Mouse (Mus musculus) brain, embryonic 18.5 days (tissue): ENCODE results near the gene Klhdc7a.

Experiments used
- DNase-seq: peaks from one replicate; pipeline ENCODE4 v3.0.0-alpha.2; 2012; ENCODE audit warnings: low read depth, low spot score

Klhdc7a gene

DNA sequence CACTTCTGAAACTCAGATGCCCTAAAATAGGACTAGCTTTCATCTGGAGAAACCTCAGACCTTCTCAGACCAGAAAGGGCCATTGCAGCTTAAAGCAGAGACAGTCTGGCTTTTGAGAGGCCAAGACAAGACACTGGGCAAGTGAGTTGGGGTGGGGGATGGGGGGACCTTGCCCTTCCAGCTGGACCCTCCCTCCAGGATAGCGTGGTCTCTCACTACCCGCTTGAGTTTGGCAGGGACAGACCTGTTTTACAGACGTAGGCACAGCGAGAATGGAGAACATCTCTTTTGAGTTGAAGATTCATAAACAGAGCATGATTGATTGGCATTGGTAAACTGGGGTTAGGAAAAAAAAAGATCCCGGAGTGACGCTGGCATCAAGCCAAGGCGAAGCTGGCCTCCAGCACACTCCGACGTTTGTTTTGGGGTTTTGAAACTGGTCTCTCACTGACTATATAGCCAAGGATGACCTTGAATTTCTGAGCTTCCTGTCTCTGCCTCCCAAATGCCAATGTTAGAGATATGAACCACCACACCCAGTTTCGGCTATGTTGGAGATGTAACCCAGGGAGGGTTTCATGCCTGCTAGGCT, 7.0 kb downstream of the Klhdc7a start:
- no peak for DNase-seq

DNA sequence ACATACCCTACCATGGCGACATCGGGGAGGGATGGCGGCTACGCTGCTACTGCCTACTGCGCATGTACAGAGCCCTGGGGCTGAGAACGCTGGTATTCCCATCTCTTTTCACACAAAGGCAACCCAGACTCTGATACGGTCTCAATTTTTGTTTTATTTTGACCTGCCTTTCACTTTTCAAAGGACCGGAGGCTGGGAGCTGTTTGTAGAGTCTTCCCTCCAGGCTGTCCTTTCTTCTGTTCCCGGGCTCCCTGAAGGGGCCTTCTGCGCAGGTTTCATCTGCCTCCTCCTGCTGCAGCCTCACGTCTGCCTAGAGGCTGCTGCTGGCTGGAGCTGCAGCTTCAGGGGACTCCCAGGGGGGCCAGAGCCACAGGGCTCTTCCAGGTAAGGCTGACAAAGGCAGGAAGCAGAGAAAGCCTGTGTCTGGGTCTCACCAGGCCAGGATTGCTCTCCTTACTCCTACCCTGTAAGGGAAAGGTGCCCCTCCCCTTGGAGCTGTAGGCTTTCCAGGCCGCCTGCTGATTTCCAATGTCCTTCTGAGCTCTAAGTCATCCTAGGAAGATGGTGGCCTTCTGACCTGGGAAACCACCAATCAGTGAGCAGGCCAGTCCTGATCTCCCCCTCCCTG, 7.6 kb downstream of the Klhdc7a start:
- DNase-seq: no peak

DNA sequence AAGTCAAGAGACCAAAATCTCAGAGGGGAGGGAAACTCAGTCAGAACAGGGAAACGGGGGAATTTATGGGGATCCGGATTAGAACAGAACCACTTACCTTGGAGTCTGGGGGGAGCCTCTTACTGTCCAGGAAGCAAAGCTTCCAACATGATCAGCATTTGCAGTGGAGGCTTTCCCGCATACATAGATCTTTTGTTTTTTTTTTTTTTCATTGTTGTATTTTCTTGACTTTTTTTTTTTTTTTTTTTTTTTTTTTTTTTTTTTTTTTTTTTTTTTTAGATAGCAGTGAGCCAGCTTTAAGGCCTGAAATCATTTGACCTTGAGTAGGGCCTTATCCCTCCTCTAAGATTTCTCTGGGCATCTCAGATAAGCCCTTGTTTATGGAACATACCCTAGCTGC, 8.6 kb downstream of the Klhdc7a start:
- no peak for DNase-seq

DNA sequence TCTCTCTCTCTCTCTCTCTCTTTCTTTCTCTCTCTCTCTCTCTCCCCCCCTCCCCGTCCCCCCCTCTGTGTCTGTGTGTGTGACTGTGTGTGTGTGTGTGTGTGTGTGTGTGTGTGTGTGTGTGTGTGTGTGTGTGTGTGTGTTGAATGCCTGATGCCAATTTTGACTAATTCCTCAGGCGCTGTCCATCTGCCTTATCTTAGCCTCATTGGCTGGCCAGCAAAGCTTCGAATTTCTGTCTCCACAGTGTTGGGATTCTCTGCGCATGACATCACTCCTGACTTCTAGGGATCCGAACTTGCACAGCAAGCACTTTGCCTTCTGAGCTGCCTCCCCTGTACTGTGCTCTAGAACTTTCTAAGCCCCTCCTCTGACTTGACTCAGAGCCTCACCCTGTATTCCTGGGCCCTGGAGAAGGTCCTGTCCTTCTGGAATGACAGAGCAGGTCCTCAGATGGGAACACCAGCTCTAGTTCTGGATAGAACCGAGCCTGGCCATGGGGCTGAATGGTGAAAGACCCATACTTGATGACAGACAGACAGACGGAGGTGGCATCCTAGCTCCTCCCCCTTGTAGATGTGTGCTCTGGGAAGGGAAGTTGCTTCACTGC, 16.8 kb downstream of the Klhdc7a start:
- DNase-seq: no peak

DNA sequence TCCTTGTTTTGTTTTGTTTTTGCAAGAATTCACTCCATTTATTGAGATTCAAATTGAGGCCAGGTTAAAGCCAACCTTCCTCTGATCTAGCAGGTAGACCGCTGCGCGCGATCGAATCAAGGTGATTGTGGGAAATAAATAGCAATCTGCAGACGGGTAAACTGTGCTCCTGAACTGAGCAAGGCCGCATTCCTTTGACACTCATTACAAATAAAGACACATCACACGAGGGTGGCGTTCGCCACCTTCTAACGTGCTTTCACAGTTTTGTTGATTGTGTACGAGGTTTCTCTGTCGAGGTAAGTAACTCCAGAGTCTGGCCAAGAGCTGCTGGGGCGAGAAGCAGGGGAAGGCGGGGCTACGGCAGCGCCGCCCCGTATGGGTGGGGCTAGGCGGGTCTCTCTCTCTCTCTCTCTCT, 17.4 kb downstream of the Klhdc7a start:
- no peak for DNase-seq

DNA sequence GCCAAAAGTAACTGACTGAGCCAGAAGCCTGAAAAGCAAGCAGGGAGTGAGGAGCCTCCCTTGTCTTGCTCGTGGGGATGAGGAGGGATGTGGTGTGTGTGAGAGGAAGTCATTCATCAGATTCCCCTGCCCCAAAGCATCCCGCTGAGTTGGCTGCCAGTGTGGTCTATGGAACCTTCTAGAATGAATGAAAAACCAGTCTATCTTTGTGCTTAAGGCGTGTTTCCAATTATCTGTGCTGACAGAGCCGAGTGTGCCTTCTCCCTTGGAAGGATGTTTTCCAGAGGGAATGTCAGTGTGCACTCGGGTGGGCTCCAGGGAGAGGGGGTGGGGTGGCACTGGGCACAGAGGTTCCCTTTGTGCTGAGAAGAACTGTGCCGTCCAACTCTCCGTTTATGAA, 19.2 kb downstream of the Klhdc7a start:
- DNase-seq: no peak

DNA sequence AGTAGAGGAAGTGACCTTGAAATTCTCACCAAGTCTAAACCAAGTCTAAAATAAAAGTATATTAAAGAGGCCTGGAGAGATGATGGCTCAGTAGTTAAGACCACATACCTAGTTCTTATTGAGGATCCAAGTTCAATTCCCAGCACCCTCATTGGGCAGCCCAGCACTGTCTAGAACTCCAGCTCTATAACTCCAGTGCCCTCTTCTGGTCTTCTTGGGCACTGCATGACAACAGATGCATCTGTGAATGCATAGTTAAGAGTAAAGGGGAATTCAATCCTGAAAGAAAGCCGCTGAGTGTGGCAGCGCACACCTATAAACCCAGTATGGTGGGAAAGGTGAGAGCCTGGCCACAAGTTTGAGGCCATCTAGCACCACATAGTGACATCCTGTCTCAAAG, 20.5 kb downstream of the Klhdc7a start:
- no peak for DNase-seq

DNA sequence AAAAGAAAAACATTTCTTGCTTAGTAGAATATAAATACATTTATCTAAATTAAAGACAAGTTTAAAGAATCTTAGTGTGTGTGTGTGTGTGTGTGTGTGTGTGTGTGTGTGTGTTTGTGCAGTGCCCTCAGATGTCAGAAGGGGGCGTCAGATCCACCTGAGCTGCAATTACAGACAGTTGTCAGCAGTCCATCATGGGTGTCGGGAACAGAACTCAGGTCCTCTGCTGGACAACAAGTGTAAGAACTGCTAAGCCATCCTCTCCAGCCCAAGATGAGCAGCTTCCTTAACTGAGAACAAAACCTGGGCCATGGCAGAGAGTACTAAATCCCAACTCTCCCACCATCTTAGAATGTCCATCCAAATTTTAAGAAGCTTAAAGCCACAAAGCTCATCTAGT, 26.0 kb downstream of the Klhdc7a start:
- DNase-seq: no peak

DNA sequence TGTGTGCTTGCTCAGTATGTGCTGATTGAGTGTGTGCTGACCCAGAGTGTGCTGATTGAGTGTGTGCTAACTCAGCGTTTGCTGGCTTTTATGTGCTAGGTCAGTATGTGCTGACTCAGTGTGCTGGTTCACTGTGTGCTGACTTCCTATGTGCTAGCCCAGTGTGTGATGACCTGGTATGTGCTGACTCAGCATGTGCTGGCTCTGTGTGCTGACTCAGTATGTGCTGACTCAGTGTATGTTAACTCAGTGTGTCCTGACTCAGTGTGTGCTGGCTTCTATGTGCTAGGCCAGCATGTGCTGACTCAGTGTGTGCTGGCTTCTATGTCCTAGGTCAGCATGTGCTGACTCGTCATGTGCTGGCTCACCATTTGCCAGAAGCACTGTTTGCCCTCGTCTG, 32.3 kb downstream of the Klhdc7a start:
- no peak for DNase-seq

DNA sequence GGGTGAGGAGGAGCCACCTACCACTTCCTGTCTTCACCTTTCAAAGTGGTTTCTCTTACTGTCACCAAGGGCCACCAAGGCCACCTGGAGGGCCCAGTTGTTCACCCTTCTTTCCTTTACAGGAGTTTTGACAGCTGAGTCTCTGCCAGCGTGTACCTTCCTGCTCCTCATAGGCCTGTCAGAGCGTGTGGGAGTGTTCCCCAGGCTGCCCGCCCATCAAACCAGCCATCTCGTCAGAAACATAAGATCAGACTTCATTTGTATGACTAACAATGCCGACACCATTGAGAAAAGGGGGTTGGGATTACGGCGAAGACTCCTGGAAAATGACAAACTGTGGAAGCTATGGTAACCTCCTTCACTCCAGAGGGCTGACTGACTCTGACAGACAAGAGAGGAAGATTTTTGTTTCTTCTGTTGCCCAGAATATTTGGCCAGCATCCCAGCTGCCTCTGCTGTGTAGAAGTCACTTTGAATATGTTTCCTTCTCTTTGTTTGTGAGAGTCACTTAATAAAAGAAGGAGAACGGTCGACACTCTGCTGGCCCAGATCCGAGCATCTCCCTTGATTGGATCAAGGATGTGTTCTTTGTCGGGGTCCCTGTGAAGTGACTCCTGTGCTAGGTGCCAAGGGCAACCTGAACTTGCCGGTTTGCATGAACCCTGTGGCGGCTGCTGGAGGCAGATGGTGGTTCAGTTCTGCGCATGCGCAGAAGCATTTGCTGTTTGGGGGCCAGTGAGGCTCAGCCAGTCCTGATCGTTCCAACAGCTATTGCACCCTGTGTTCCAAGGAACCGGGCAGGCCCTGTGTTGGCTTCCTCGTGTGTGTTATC, 34.6 kb downstream of the Klhdc7a start:
- DNase-seq: peak; percentile 69

DNA sequence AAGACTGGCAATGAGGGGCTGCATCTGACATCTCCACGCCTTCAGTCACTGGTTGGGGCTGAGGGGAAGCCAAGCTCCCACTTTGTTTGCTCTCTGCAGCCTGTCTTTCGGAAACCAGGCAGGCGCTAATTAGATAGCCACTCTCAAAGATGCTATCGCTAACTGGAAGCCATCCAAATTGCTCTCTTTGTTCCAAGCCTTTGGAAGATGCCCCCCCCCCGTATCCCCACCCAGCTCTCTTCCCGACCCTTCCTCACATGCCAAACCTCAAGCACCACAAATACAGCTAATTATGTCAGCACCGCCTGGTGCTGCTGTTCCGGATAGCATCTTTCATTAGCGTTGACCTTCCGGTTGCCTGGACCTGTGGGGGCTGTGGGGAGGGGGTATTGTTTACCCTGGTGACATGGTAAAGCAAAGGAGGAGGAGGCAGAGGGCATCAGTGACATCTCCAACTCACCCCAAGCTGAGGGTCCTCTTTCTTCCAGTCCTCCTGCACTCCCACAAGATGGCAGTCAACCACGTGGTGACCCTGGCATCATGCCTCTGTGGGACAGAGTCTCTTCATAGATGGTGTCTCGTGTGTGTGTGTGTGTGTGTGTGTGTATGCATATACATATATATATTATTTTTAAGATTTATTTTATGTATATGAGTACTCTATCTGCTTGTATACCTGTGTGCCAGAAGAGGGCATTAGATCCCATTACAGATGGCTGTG, 35.9 kb downstream of the Klhdc7a start:
- peak; percentile 66 for DNase-seq

DNA sequence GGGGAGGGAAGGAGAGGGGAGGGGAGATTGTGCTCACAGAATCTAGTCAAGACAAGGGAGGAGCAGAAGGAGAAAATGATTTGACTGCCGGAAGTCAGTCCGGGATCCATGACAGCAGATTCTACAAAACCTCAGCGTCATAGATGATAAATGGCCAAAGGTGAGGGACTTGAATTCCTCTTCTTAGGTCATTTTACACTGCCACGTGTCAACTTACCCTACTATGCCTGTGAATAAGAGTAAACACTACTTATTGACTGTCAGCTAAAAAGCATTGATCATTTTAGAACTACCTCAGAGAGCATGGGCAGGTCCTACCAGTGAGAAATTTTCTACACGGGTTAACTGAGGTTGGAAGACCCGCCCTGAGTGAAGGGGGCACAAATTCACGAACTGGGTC, 36.9 kb downstream of the Klhdc7a start:
- no peak for DNase-seq

DNA sequence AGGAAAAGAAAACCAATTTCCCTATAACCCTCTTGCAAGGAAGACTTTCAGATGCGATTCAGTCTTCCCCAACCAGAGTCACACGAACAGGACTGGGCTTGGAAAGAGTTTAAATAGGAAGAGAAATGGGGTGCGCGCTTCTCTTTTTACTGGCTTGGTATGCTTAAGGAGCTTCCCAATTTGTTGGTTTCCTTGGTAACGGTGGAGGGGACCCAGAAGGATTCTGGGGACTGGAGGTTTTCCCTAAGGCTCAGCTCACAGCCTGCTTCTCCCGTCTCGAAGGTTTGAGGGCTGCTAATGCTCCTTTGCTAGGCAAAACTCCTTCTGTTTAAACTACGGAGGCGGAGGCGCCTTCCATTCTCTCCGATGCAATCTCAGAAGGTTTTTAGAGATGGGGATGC, 41.7 kb downstream of the Klhdc7a start:
- peak; percentile 79 for DNase-seq

DNA sequence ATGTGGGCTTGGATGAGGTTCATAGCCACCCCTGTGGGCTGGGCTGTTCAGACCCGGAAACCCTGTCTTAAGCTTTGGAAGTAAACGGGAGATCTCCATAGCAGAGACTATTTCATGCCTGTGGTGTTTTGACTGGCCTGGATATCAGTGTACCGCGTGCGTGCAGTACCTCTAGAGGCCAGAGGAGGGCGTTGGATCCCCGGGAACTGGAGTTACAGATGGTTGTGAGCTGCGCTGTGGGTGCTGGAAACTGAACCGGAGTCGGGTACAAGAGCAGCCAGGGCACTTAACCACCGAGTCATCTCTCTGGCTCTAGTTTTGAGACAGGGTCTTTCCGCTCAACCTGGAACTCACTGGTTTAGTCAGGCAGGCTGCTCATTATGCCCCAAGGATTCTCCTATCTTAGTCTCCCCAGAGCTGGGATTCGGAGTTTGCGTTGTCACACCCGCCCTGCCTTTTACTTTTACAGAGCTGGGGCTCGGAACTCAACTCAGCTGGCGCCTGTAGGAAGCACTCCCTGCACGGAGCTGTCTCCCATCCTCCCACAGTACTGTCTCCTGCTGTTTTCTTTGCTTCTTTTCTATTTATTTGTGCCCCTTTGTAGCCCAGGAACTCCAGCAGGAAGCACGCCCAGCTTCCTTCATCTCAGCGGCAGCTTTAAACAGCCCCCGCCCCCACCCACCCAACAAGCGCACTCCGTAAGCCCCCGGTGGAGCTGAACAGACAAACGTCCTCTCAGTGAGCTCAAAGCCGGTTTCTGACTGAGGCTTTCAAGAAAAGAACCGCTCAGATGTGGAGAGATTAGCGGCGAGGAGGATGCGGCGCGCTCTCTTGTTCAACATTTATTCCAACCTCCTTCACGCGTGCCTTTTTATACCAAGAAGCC, 42.3 kb downstream of the Klhdc7a start:
- DNase-seq: peak; percentile 20

DNA sequence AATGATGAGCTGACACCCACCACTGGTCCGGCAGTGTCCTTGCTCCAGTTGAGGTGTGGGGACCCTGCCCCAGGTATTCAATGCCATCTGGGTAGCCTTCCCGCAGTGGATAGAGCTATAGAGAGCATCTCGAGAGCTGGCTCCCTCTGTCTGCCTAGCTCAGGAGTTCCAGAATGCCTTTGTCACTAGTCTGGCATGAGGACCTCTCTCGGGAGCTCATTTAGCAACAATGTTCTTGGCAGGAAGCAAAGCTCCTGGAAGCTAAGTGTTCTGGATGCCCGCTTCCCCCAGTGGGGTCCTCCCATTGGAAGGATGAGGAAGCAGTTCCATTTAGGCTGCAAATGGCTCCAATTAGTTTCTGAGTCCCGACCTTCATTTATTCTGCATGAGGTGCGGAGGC, 51.1 kb downstream of the Klhdc7a start:
- no peak for DNase-seq
